Mouse (Mus musculus) kidney, adult 2 months (tissue): Measurements from ENCODE around the gene Sec24a.

Source experiments
- CTCF ChIP-seq: fragments of 200-500 bp; conservative IDR thresholded peaks from 2 replicates; pipeline ENCODE4 v1.5.1; 2011; ENCODE audit warnings: low read depth, mild to moderate bottlenecking, control low read depth, low read length, moderate library complexity, mixed read lengths; ENCODE audit not compliant: insufficient read depth, insufficient read length
- POLR2A ChIP-seq: fragments of 200-500 bp; IDR thresholded peaks from one replicate; pipeline ENCODE4 v1.6.1; 2011; ENCODE audit warnings: low read depth, low read length, control low read depth

- TF ChIP-seq POLR2A (no peak), CTCF (no peak)
Observed at GRCm38 (mm10) chr11:51790662-51791061, 27.2 kb upstream of the Sec24a start.
